Mouse (Mus musculus) CH12.LX (cell line): ENCODE measurements at regions not wholly inside any gene's neighbourhood (a gene's known extent, or its start where the extent isn't known, plus 50 kb on each side); places are given as distances from the start of the nearest gene placed in this dataset.

Source experiments
- DNase-seq: peaks from one replicate; pipeline ENCODE4 v3.0.0-alpha.2; 2013; ENCODE audit errors: extremely low read depth
- H3K27ac ChIP-seq: 2 replicates; pipeline ENCODE4 v1.5.1; 2012; ENCODE audit warnings: low read depth, mild to moderate bottlenecking, control low read depth, moderate library complexity; ENCODE audit not compliant: insufficient read depth
- H3K27me3 ChIP-seq: replicated peaks from 2 replicates; pipeline ENCODE3; 2012; ENCODE audit warnings: inconsistent platforms
- H3K36me3 ChIP-seq, 2 experiments: replicated peaks in 1 of 2; 2 replicates each; pipeline versions ENCODE3 to v1.6.1; 2012; ENCODE audit warnings: inconsistent platforms in 1 of 2, low read length in 1 of 2, mild to moderate bottlenecking in 1 of 2, mixed read lengths in 1 of 2, moderate library complexity in 1 of 2; ENCODE audit not compliant: control insufficient read depth in 1 of 2, insufficient read depth in 1 of 2
- H3K4me1 ChIP-seq, 2 experiments: 2 replicates each; pipeline ENCODE4 v1.6.1; 2012; ENCODE audit warnings: inconsistent platforms in 1 of 2, moderate library complexity in 1 of 2; ENCODE audit not compliant: insufficient read depth in 2 of 2, control insufficient read depth in 1 of 2
- H3K4me2 ChIP-seq: 2 replicates; pipeline ENCODE4 v1.6.1; 2012; ENCODE audit warnings: low read depth, mild to moderate bottlenecking, control low read depth; ENCODE audit not compliant: poor library complexity, insufficient read depth, severe bottlenecking
- H3K4me3 ChIP-seq, 3 experiments: fragments of 150-350 bp in 1 of 3; sonication (generic) in 1 of 3; replicated peaks in 1 of 3; 2 replicates each; pipeline versions ENCODE3 to v1.5.1; 2011 to 2012; ENCODE audit warnings: low read depth in 2 of 3, low read length in 2 of 3, mild to moderate bottlenecking in 2 of 3, moderate library complexity in 2 of 3, control low read depth in 1 of 3, improper control_type of control experiment in 1 of 3, inconsistent platforms in 1 of 3, mixed read lengths in 1 of 3; ENCODE audit not compliant: poor library complexity in 1 of 3
- H3K79me2 ChIP-seq: replicated peaks from 2 replicates; pipeline ENCODE4 v1.6.1; 2012; ENCODE audit warnings: mild to moderate bottlenecking, moderate library complexity; ENCODE audit not compliant: control insufficient read depth, poor library complexity, insufficient read depth, severe bottlenecking; ENCODE audit errors: extremely low read depth
- H3K9ac ChIP-seq: 2 replicates; pipeline ENCODE4 v1.6.1; 2012; ENCODE audit warnings: low read depth, mild to moderate bottlenecking, control low read depth, moderate library complexity; ENCODE audit not compliant: insufficient read depth
- H3K9me3 ChIP-seq: replicated peaks from 2 replicates; pipeline ENCODE3; 2012; ENCODE audit warnings: low read length, inconsistent platforms, mixed read lengths
- BHLHE40 ChIP-seq: IDR thresholded peaks from 2 replicates; pipeline ENCODE4 v1.6.1; 2011; ENCODE audit warnings: mild to moderate bottlenecking, low read depth, low read length, improper control_type of control experiment
- CHD2 ChIP-seq: IDR thresholded peaks from 2 replicates; pipeline ENCODE4 v1.6.1; 2011; ENCODE audit warnings: low read length, improper control_type of control experiment
- ELF1 ChIP-seq: IDR thresholded peaks from 2 replicates; pipeline ENCODE4 v1.6.1; 2014; ENCODE audit warnings: low read depth, mild to moderate bottlenecking, inconsistent platforms, low read length, improper control_type of control experiment
- GABPA ChIP-seq: IDR thresholded peaks from 2 replicates; pipeline ENCODE4 v1.6.1; 2012; ENCODE audit warnings: low read depth, low read length, improper control_type of control experiment, inconsistent platforms; ENCODE audit not compliant: insufficient replicate concordance
- IRF4 ChIP-seq: IDR thresholded peaks from 2 replicates; pipeline ENCODE4 v1.6.1; 2014; ENCODE audit warnings: low read depth, mild to moderate bottlenecking, inconsistent platforms, low read length, improper control_type of control experiment
- KAT2A ChIP-seq: IDR thresholded peaks from 2 replicates; pipeline ENCODE4 v1.6.1; 2012; ENCODE audit warnings: low read length, improper control_type of control experiment, inconsistent platforms; ENCODE audit not compliant: insufficient replicate concordance
- MAZ ChIP-seq: IDR thresholded peaks from 2 replicates; pipeline ENCODE4 v1.6.1; 2012; ENCODE audit warnings: low read depth, mild to moderate bottlenecking, inconsistent platforms, low read length, improper control_type of control experiment, moderate library complexity
- MXI1 ChIP-seq: IDR thresholded peaks from 2 replicates; pipeline ENCODE4 v1.6.1; 2011; ENCODE audit warnings: mild to moderate bottlenecking, low read depth, low read length, improper control_type of control experiment
- MYC ChIP-seq: IDR thresholded peaks from 2 replicates; pipeline ENCODE4 v1.6.1; 2011; ENCODE audit warnings: low read depth, mild to moderate bottlenecking, improper control_type of control experiment, low read length
- NRF1 ChIP-seq: IDR thresholded peaks from 2 replicates; pipeline ENCODE4 v1.6.1; 2014; ENCODE audit warnings: low read depth, mild to moderate bottlenecking, inconsistent platforms, low read length, improper control_type of control experiment, moderate library complexity
- POLR2A ChIP-seq: IDR thresholded peaks from 2 replicates; pipeline ENCODE4 v1.6.1; 2011; ENCODE audit warnings: low read depth, mild to moderate bottlenecking, improper control_type of control experiment, low read length
- POLR2AphosphoS2 ChIP-seq: IDR thresholded peaks from 2 replicates; pipeline ENCODE4 v1.6.1; 2011; ENCODE audit warnings: low read depth, low read length, improper control_type of control experiment
- RAD21 ChIP-seq: IDR thresholded peaks from 2 replicates; pipeline ENCODE4 v1.6.1; 2011; ENCODE audit warnings: low read depth, mild to moderate bottlenecking, low read length, improper control_type of control experiment, moderate library complexity
- SIN3A ChIP-seq: IDR thresholded peaks from 2 replicates; pipeline ENCODE4 v1.6.1; 2012; ENCODE audit warnings: low read length, improper control_type of control experiment, inconsistent platforms
- SMC3 ChIP-seq: IDR thresholded peaks from 2 replicates; pipeline ENCODE4 v1.6.1; 2011; ENCODE audit warnings: low read depth, low read length, improper control_type of control experiment
- UBTF ChIP-seq: IDR thresholded peaks from 2 replicates; pipeline ENCODE4 v1.6.1; 2012; ENCODE audit warnings: low read depth, mild to moderate bottlenecking, inconsistent platforms, low read length, improper control_type of control experiment, moderate library complexity
- USF2 ChIP-seq: conservative IDR thresholded peaks from 2 replicates; pipeline ENCODE4 v1.6.1; 2011; ENCODE audit warnings: low read depth, low read length, improper control_type of control experiment
- ZMIZ1 ChIP-seq: IDR thresholded peaks from 2 replicates; pipeline ENCODE4 v1.6.1; 2012; ENCODE audit warnings: low read depth, mild to moderate bottlenecking, inconsistent platforms, low read length, improper control_type of control experiment
- dilution Hi-C: fragments of 300-500 bp; cut with MboI; formaldehyde crosslinking; loops from 2 replicates; pipeline ENCODE4 v1.14.3; 2020; ENCODE audit warnings: low sequenced_read_pairs; ENCODE audit not compliant: extremely low pct_unique_long_range_greater_than_20kb, extremely low pct_ligation_motif_present
- in situ Hi-C: fragments of 300-500 bp; cut with MboI; formaldehyde crosslinking; loops from 3 replicates; pipeline ENCODE4 v1.14.3; 2019; ENCODE audit warnings: low sequenced_read_pairs, low pct_ligation_motif_present, low pct_unique_long_range_greater_than_20kb, mixed read lengths

GRCm38 (mm10) chr1:158126272-158126671 lies 229.9 kb downstream of the Brinp2 start:
- no peak for DNase-seq
- Histone ChIP-seq H3K79me2 (no peaks in the 10 kb centered on the region), H3K4me1 (peaks cover 0 to 7% of the 10 kb centered on the region in 2 experiments; a peak in 2 of 4 replicates), H3K4me2 (no peak overlapping the region), H3K36me3 (no peaks in the 10 kb centered on the region), H3K27me3 (no peaks in the 10 kb centered on the region), H3K4me3 (no peak overlapping the region), H3K27ac (no peak overlapping the region), H3K9ac (no peak overlapping the region), H3K9me3 (no peaks in the 10 kb centered on the region)
- TF ChIP-seq MAZ (no peak), ZMIZ1 (no peak)
- dilution Hi-C loops: no loop called here
- in situ Hi-C loops: no loop called here

- Histone ChIP-seq H3K79me2 (no peaks in the 10 kb centered on the region), H3K27ac (no peak overlapping the region), H3K4me1 (peaks cover 0 to 7% of the 10 kb centered on the region in 2 experiments; a peak in 2 of 4 replicates), H3K36me3 (no peaks in the 10 kb centered on the region), H3K4me3 (no peak overlapping the region), H3K9me3 (no peaks in the 10 kb centered on the region), H3K4me2 (no peak overlapping the region), H3K27me3 (no peaks in the 10 kb centered on the region), H3K9ac (no peak overlapping the region)
- dilution Hi-C loops: no loop called here
- in situ Hi-C loops: no loop called here
- no peak for DNase-seq
- TF ChIP-seq NRF1 (no peak), SIN3A (no peak), MYC (no peak), KAT2A (no peak), ELF1 (no peak), BHLHE40 (no peak), IRF4 (no peak), ZMIZ1 (no peak), USF2 (no peak), CHD2 (no peak), RAD21 (no peak), POLR2A (no peak), POLR2AphosphoS2 (no peak), UBTF (no peak), GABPA (no peak), MXI1 (no peak), SMC3 (no peak)
These were observed 226.8 kb downstream of the Brinp2 start for GRCm38 (mm10) chr1:158129243-158129770.
